Mouse (Mus musculus): Measurements from ENCODE around the gene Atf4. TPM values are rescaled to one million over a fixed set of nuclear protein-coding genes. Genes with fewer than 3 reads are reported as not detected.

The Atf4 gene
- polyA plus RNA-seq, 1 experiment from 2014 or later = 110 TPM

DNA sequence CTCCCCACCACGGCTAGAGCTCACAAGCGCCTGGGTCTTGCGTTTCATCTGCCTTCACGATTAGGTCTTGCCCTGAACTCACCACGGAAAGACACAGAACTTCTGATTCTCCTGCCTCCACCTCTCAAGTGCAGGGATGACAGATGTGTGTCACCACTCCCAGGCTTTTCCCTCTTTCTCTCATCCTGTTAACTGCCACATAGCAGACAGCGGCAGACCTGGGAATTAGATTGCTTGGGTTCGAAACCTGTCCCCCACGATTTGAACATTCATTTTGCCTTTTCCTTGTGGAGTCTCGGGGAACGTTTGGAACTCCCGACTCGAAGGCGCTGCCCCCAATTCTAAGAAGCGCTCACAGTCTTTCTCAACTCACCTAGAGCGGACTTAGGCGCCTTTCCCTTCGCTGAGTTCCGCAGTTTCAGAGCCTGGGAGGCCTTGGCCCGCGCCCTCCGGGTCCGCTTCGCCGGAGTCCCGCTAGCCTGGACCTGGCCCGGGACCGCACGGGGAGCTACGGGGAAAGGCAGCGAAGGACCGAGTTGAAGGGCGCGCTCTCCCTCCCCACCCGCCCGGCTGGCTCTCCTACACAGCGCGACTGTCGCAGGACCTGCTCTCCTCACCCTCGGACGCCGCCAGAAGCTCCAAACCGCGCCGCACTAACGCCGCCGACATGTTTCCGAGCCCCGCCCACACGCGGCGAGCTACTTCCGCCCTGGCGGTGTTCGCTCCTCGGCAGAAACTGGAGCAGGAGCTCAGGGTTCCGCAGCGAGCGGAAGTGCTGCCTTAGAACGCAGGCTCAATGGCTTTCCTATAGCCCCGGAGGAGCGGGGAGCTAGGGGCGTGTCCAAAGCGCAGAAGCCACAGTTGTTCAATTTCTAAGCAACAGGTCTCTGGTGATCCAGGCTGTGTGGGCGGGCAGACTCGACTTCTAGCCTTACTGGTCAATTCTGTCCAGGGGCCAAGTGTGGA is 8.9 kb downstream of the Atf4 start, which contains the start of gene Rps19bp1:
TSS of gene Rps19bp1 (minus strand) at position 706 of the 966 bp plus-strand sequence.
- no peaks in the 10 kb centered on the region for H3K9me3 ChIP-seq (ENCODE audit: control insufficient read depth, low read length)
- WGBS = 2% methylated on average over 64 of the region's 66 CpGs
- peaks cover 4% of the 10 kb centered on the region; the same call in 1 of the 2 replicates for H3K36me3 ChIP-seq (ENCODE audit: control insufficient read depth, insufficient read depth, low read length)
- peak within 1 kb of the TSS; percentile 70 for H3K4me3 ChIP-seq (ENCODE audit: low read depth, low read length)
- peak; percentile 93 for ATAC-seq (ENCODE audit: low read depth)
- no peaks in the 10 kb centered on the region for H3K27me3 ChIP-seq (ENCODE audit: control insufficient read depth, insufficient read depth, low read length)
- peak within 1 kb of the TSS; percentile 55 for H3K4me2 ChIP-seq (ENCODE audit: low read depth, low read length)
- no peak within 1 kb of the TSS for H3K27ac ChIP-seq (ENCODE audit: low read depth, low read length)
- H3K9ac ChIP-seq (replicated peaks; ENCODE audit: low read depth, low read length) = peak within 1 kb of the TSS; percentile 74
- H3K4me1 ChIP-seq (ENCODE audit: control insufficient read depth, insufficient read depth, low read length) = peaks cover 7% of the 10 kb centered on the region; the same call in 1 of the 2 replicates

DNA sequence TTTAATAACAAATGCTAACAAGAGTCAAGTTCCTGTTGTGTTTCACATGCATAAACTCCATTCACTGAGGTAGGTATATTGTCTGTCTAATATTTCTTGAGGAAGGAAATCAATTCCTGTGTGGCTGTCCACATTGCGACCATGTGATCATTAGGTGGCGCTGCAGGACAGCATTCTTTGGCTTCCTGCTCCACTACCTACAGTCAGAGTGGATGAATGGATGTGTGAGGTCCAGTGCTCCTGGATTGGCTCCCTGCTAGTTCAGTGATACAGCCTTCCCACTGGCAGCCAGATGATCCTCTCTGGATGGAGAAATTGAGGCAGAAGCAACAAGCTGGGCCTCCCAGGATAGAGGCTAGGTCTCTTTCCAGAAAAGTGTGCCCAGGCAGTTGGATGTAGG is 11.3 kb downstream of the Atf4 start:
- Histone ChIP-seq H3K27me3 (ENCODE audit: control insufficient read depth, insufficient read depth, low read length) (no peaks in the 10 kb centered on the region), H3K4me3 (ENCODE audit: low read depth, low read length) (no peak overlapping the region), H3K4me1 (ENCODE audit: control insufficient read depth, insufficient read depth, low read length) (peaks cover 7% of the 10 kb centered on the region; the same call in 1 of the 2 replicates), H3K36me3 (ENCODE audit: control insufficient read depth, insufficient read depth, low read length) (no peaks in the 10 kb centered on the region), H3K27ac (ENCODE audit: low read depth, low read length) (no peak overlapping the region), H3K4me2 (ENCODE audit: low read depth, low read length) (no peak overlapping the region), H3K9ac (replicated peaks; ENCODE audit: low read depth, low read length) (no peak overlapping the region), H3K9me3 (ENCODE audit: control insufficient read depth, low read length) (no peaks in the 10 kb centered on the region)
- ATAC-seq (ENCODE audit: low read depth) = no peak
- 0% methylated on average over 2 of the region's 2 CpGs for WGBS

DNA sequence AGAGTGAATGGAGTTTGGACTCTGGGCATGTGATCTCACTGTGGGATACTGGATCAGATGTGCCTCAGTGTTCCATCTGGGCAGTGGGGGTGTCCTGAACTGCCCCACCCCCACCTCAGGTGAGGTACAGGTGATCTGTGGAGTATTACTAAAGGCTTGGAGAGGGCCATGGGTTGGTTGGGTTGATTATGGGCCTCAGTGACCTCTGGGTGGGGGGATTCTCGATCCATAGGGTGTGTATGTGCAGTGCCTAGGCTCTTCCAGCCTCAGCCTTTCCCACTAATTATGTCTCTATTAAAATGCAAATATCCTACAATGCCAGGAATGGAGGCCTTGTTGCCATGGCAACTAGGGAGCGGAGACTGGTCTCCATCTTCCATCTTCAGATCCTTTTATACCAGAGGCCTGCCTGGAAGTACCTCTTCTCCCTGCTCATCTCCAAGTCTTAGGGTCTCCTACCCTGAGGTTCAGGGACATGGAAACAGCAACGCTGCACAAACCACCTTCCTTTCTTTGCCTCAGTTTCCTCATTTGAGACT is 16.9 kb downstream of the Atf4 start:
- ATAC-seq (ENCODE audit: low read depth) = no peak
- no peaks in the 10 kb centered on the region; the same call in 1 of the 2 replicates for H3K4me1 ChIP-seq (ENCODE audit: control insufficient read depth, insufficient read depth, low read length)
- WGBS = 48% methylated on average over 3 of the region's 3 CpGs

GRCm38 (mm10) chr15:80277107-80277506 is 22.1 kb downstream of the Atf4 start:
- WGBS = 47% methylated on average over 9 of the region's 9 CpGs
- Histone ChIP-seq H3K9me3 (ENCODE audit: control insufficient read depth, low read length) (no peaks in the 10 kb centered on the region), H3K36me3 (ENCODE audit: control insufficient read depth, insufficient read depth, low read length) (no peaks in the 10 kb centered on the region), H3K9ac (replicated peaks; ENCODE audit: low read depth, low read length) (no peak overlapping the region), H3K4me2 (ENCODE audit: low read depth, low read length) (no peak overlapping the region), H3K27me3 (ENCODE audit: control insufficient read depth, insufficient read depth, low read length) (no peaks in the 10 kb centered on the region; the same call in 1 of the 2 replicates), H3K4me1 (ENCODE audit: control insufficient read depth, insufficient read depth, low read length) (no peaks in the 10 kb centered on the region; the same call in 1 of the 2 replicates), H3K27ac (ENCODE audit: low read depth, low read length) (no peak overlapping the region), H3K4me3 (ENCODE audit: low read depth, low read length) (no peak overlapping the region)
- ATAC-seq (ENCODE audit: low read depth) = no peak

More for the DNA sequence above, 16.9 kb downstream of the Atf4 start:
- Histone ChIP-seq H3K4me3 (ENCODE audit: low read depth, low read length) (no peak overlapping the region), H3K9ac (replicated peaks; ENCODE audit: low read depth, low read length) (no peak overlapping the region), H3K27me3 (ENCODE audit: control insufficient read depth, insufficient read depth, low read length) (no peaks in the 10 kb centered on the region), H3K27ac (ENCODE audit: low read depth, low read length) (no peak overlapping the region), H3K36me3 (ENCODE audit: control insufficient read depth, insufficient read depth, low read length) (no peaks in the 10 kb centered on the region), H3K4me2 (ENCODE audit: low read depth, low read length) (no peak overlapping the region), H3K9me3 (ENCODE audit: control insufficient read depth, low read length) (no peaks in the 10 kb centered on the region)

DNA sequence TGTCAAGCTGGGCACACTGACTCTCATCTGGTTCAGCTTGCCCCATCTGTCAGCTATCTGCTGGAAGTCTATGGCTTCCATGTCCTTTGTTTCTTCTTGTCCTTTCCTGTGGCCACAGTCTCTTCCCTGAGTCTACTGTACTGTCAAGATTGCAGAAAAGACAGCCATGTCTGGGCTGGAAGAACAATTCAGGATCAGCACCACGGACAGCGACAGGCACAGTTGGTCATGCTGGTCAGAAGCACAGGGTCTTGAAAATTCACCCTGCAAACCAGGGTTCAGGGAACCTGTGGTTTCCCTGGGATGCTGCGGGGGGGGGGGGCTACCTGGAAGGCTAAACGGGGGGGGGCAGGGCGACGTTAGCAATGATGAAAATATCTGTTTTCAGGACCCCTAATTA is 22.6 kb downstream of the Atf4 start:
- WGBS = 2% methylated on average over 6 of the region's 6 CpGs

GRCm38 (mm10) chr15:80278121-80278759 is 23.3 kb downstream of the Atf4 start:
- Histone ChIP-seq H3K9me3 (ENCODE audit: control insufficient read depth, low read length) (no peaks in the 10 kb centered on the region), H3K27ac (ENCODE audit: low read depth, low read length) (no peak overlapping the region), H3K27me3 (ENCODE audit: control insufficient read depth, insufficient read depth, low read length) (no peaks in the 10 kb centered on the region; the same call in 1 of the 2 replicates), H3K4me1 (ENCODE audit: control insufficient read depth, insufficient read depth, low read length) (no peaks in the 10 kb centered on the region), H3K9ac (replicated peaks; ENCODE audit: low read depth, low read length) (no peak overlapping the region), H3K4me3 (ENCODE audit: low read depth, low read length) (no peak overlapping the region), H3K4me2 (ENCODE audit: low read depth, low read length) (no peak overlapping the region), H3K36me3 (ENCODE audit: control insufficient read depth, insufficient read depth, low read length) (no peaks in the 10 kb centered on the region)
- 63% methylated on average over 5 of the region's 5 CpGs for WGBS
- no peak for ATAC-seq (ENCODE audit: low read depth)

More for the DNA sequence above, 22.6 kb downstream of the Atf4 start:
- Histone ChIP-seq H3K27ac (ENCODE audit: low read depth, low read length) (no peak overlapping the region), H3K9me3 (ENCODE audit: control insufficient read depth, low read length) (no peaks in the 10 kb centered on the region), H3K9ac (replicated peaks; ENCODE audit: low read depth, low read length) (no peak overlapping the region), H3K4me1 (ENCODE audit: control insufficient read depth, insufficient read depth, low read length) (no peaks in the 10 kb centered on the region), H3K36me3 (ENCODE audit: control insufficient read depth, insufficient read depth, low read length) (no peaks in the 10 kb centered on the region), H3K4me2 (ENCODE audit: low read depth, low read length) (no peak overlapping the region), H3K4me3 (ENCODE audit: low read depth, low read length) (no peak overlapping the region), H3K27me3 (ENCODE audit: control insufficient read depth, insufficient read depth, low read length) (no peaks in the 10 kb centered on the region; the same call in 1 of the 2 replicates)
- ATAC-seq (ENCODE audit: low read depth) = no peak

- H3K4me2 ChIP-seq (ENCODE audit: low read depth, low read length) = no peak overlapping the region
- H3K27ac ChIP-seq (ENCODE audit: low read depth, low read length) = no peak overlapping the region
- H3K9ac ChIP-seq (replicated peaks; ENCODE audit: low read depth, low read length) = no peak overlapping the region
- H3K27me3 ChIP-seq (ENCODE audit: control insufficient read depth, insufficient read depth, low read length) = no peaks in the 10 kb centered on the region; the same call in 1 of the 2 replicates
- H3K4me1 ChIP-seq (ENCODE audit: control insufficient read depth, insufficient read depth, low read length) = no peaks in the 10 kb centered on the region
- H3K9me3 ChIP-seq (ENCODE audit: control insufficient read depth, low read length) = no peaks in the 10 kb centered on the region
- H3K36me3 ChIP-seq (ENCODE audit: control insufficient read depth, insufficient read depth, low read length) = no peaks in the 10 kb centered on the region
- ATAC-seq (ENCODE audit: low read depth) = no peak
- H3K4me3 ChIP-seq (ENCODE audit: low read depth, low read length) = no peak overlapping the region
- 92% methylated on average over 2 of the region's 2 CpGs for WGBS
Measured at GRCm38 (mm10) chr15:80279053-80279452, 24.1 kb downstream of the Atf4 start.

DNA sequence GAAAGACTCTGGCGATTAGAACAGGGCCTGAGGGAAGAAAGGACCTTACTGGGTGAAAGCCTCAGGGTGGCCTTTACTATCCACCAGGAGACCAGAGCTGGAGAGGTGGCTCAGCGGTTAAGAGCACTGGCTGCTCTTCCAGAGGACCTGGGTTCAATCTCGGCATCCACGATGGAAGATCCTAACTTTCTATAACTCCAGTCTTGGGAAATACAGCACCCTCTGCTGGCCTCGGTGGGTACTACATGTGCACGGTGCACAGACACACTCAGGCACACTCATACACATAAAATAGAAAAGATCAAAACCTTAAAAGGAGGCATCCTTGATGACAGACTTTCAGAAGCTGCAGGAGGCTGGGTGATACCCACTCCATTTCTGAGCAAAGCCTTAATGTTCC is 25.7 kb downstream of the Atf4 start:
- Histone ChIP-seq H3K9ac (replicated peaks; ENCODE audit: low read depth, low read length) (no peak overlapping the region), H3K27me3 (ENCODE audit: control insufficient read depth, insufficient read depth, low read length) (peaks cover under 1% of the 10 kb centered on the region; the same call in 1 of the 2 replicates), H3K4me3 (ENCODE audit: low read depth, low read length) (no peak overlapping the region), H3K9me3 (ENCODE audit: control insufficient read depth, low read length) (no peaks in the 10 kb centered on the region), H3K4me1 (ENCODE audit: control insufficient read depth, insufficient read depth, low read length) (no peaks in the 10 kb centered on the region), H3K27ac (ENCODE audit: low read depth, low read length) (no peak overlapping the region), H3K36me3 (ENCODE audit: control insufficient read depth, insufficient read depth, low read length) (no peaks in the 10 kb centered on the region), H3K4me2 (ENCODE audit: low read depth, low read length) (no peak overlapping the region)
- no peak for ATAC-seq (ENCODE audit: low read depth)
- 30% methylated on average over 6 of the region's 6 CpGs for WGBS

All from neural tube, embryonic 14.5 days (tissue).